Mouse (Mus musculus): Measurements from ENCODE around the gene Ddr1.
A peak's percentile ranks its signal among the peaks of the same experiment; 100 is the strongest.

Gene Ddr1

DNA sequence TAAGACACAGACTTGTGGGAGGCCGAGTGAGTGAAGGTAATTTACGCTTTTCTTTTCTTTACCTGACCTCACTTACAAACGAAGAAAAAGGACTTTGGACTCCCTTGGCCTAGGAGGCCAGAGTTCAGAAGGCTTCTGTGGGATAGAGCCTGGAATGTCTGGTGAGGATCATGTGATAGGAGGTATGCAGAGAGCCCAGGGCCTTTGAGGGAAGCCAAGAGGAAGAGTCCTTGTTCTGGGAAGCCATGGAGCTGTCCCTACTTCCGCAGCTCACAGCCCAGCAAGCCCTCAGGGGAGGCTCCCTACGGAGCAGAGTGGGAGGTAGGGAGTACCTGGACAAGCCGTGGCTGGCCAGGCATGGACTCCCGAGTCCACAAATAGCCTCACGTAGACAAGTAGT, 17.3 kb upstream of the Ddr1 start:
- no peak for DNase-seq (ENCODE audit: low read depth, low spot score)

DNA sequence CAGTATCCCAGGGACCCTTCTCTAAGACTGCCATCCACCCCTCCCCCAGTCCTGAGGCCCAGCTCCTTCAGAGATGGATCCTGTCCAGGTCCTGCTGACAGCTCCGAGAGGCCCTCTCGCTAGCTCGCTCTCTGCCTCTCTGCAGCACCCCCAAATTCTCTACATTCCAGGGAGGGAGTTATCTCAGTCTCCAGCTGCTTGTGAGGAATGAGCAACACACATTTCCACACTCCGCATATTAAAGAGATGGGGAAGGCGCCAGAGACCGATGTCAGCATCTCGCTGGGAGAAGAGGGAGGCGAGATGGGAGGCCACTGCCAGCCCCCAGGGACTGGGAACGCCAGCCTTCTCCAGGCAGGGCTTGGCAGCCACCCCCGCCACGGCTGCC, 15.9 kb upstream of the Ddr1 start:
- DNase-seq (ENCODE audit: low read depth, low spot score): peak; percentile 74

DNA sequence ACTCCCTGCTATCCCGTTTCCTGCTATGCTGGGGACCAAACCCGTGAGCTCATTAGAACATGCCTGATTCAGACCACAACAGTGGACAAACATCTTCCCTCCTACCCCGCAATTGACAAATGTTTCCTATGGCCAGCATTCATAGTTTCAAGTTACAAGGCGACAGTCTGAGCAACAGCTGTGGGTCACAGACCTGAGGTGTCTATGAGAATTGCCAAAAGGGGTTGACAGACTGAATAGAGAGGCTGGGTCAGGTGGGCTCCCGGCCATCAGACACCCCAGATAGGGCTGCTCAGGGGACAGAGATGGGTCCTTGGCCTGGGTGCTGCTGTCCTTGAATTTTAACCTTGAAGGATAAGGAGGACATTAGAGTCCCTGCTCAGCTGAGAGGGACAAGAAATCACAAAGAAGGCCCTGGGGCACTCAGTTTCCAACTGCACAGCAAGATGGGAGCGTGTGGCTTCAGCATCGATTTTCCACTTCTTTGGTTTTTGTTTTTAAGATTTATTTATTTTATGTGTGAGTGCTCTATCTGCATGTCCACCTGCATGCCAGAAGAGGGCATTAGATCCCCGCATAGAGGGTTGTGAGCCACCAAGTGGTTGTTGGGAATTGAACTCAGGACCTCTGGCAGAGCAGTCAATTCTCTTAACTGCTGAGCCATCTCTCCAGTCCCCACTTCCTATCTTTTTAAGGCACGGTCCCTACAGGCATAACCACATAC, 15.4 kb upstream of the Ddr1 start:
- DNase-seq (ENCODE audit: low read depth, low spot score): no peak

DNA sequence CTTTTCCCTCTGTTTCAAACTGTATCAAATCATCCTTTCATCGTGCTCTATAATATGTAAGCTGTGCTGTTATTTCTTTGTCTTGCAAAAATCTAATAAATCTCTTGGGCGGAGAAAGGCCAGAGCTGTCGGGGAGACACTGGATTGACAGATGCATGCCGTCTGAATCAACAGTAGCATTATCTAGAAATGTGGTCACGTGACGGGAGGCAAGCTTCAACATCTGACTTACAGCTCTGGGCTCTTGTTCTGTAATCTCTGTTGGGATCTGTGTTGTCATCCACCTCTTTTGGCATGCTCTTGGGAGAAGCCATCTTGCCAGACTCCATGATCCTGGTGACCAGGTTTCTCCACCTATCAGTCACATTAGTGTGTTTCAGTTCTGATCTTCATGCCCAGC, 12.7 kb upstream of the Ddr1 start:
- DNase-seq (ENCODE audit: low read depth, low spot score): peak; percentile 34

DNA sequence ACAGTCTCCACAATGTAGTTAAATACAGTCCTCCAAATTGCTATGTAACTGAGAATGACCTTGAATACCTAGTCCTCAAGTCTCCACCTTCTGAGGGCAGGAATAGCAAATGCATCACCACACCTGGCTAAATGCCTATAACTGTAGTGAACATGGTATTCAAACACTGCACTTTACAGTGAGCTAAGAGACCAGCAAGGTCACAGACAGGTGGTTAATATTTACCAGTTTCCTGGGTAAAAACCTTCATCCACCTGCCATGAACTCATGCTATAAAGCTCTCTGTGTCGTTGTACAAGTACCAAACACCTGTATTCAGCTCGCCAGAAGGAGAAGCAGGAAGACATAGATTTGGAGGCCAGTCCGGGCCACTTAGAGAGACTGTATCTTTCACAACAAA, 11.7 kb upstream of the Ddr1 start:
- DNase-seq (ENCODE audit: low read depth, low spot score): no peak

DNA sequence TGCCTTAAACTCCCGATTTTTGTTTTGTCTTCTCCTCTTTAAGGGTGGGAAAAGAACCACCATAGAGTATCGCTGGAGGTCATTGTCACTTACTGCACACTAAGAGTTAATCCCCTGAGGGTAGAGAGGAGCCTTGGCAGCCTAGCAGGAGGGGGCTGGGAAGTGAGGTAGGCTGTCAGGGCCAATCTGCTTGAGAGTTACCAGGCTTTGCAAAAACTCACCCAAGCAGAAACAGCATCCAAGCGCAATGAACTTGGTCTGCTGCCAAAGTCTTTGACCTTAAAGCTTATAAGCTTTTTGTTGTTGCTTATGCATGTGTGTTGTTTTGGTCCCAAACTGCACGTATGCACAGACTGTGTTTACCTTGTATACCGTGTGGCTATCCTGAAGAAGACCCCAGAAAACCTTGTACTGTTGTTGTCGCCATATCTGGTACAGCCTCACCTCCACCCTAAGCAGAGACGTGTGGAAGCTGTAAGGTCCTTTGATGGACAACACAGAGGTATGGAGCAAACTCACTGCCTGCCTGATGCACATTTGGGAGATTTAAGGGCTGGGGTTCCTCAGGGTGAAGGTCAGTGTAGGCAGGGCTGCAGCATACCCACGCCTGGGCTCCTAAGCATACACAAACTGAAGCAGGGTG, 6.4 kb upstream of the Ddr1 start:
- peak; percentile 46 for DNase-seq (ENCODE audit: low read depth, low spot score)

DNA sequence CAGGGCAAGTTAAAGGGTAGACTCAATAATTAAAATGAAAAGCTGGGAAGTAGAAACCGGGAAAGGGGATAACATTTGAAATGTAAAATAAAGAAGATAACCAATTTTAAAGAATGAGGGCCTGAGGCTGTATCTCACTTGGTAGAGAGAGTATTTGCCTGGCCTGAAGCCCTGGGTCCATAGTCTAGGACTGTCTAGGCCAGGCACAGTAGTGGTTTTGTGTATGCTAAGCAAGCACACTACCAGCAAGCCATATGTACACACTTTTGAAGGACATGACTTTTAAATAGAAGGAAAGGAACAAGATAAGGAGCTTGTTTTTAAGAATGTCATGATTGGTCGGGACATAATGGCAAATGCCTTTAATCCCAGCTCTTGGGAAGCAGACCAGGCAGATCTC, 4.2 kb upstream of the Ddr1 start:
- DNase-seq (ENCODE audit: low read depth, low spot score): no peak

DNA sequence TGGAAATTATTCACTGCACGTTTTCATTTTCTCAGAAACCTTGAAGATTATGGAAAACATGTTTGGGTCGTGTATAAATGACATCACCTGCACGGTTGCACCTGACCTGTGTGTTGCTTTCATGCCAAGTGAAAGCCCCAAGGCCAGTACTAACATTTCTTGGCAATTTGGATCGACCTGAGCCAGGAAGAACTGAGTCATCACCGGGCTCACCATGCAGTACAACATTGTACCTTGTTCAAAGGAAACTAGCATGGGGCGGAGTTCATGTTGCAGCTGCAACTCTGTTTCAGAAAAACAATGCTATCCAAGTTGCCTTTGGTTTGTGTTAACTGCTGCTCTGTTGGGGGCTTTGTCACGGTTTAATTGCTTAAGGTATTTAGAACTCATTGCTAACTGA, 3.5 kb upstream of the Ddr1 start:
- no peak for DNase-seq (ENCODE audit: low read depth, low spot score)

DNA sequence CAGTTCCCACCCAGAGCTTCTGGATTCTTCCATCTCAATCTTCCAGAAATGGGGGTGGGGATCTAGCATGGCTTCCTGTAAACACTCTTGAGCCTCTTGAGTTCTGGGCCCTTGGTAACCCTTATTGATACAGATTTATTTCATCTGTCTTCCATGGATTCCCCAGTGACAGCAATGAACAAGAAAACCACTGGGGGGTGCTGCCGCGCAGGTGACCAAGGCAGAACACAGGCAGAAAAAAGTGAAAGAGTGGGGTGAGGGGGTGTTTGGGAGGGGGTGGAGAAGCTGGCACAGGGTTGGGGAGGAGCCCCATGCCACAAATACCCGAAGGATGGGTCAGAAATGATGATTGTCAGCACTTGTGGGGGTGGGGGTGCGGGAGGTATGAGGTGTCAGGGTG, 1.4 kb upstream of the Ddr1 start:
- DNase-seq (ENCODE audit: low read depth, low spot score): peak; percentile 62

DNA sequence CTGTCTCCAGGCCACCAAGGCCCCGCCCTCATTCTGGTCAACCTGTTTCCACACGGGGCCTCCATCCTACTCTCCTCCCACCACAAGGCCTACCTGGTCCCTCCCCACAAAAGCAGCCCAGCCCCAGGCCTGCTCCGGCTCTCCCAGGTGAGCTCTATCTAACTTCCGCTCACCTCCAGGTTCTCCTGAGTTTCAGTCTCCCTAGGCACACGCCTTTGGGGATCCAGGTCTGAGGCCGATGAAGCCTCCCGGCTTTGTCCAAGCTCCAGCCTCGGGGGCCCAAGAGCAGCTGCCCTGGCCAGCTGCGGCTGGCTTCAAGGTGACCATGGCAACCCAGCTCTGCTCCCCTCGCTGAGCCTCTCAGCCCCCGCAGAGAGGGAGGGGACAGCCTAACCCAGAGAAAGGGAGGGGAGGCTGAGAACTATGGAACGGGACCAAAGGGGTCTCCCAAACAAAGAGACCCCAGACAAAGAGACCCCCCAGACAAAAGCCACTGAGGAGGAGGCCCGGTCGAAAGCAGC, 610 bp downstream of the Ddr1 start:
- DNase-seq (ENCODE audit: low read depth, low spot score): peak; percentile 60

DNA sequence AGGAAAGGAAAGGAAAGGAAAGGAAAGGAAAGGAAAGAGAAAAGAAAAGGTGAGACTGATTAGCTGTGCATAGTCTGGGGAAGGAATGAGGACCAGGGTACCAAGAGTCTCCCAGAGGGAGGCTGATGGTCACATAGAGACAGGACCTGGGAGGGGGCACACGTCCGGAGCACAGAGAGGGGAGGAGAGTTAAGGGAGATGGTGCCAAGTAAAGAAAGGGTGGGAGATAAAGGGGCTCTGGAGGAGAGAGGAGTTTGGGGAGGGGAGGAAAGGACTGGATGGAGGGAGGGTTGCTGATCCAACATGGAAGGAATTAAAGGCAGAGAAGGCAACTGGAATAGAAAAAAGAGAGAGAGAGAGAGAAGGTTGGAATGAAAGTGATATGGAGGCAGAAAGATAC, 1.4 kb downstream of the Ddr1 start:
- no peak for DNase-seq (ENCODE audit: low read depth, low spot score)

DNA sequence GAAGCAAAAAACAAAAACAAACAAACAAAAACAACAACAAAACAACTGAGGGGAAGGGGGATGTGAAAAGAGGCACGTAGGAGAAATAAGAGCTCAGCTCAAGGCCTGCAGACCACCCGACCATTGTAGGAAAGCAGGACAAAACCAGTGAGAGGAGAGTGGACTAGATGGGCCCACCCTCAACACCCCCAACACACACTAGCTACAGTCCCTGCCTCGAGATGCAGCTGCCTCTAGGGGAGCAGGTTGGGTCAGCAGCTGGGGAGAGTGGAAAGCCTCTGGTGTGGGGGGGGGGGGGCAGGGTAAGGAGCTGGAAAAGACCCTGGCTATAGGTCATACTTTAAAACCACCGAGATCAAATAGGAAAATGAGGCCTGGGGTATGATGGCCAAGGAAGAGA, 1.8 kb downstream of the Ddr1 start:
- DNase-seq (ENCODE audit: low read depth, low spot score): no peak

DNA sequence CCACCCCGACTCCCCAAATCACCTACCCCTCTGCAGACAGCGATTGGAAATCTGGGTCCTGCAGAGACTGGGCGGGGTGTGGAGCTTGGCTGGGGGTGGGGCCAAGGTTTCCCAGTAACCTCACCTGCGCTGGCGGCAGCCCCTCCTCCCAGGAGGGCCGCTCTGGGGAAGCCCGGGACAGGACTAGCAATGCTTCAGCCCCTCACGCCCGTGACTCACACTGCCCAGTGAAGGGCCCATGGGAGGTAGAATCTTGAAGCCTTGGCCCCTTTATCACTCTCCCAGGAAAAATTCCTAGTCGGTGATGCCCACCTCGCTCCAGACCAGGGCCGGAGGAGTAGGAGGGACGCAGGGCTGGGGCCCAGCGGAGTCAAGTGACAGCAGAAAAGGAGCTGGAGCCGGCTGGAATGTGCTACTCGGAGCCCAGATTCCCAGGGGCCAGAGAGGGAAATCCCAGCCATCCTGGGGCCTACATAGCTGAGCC, 2.4 kb downstream of the Ddr1 start:
- DNase-seq (ENCODE audit: low read depth, low spot score): peak; percentile 31

DNA sequence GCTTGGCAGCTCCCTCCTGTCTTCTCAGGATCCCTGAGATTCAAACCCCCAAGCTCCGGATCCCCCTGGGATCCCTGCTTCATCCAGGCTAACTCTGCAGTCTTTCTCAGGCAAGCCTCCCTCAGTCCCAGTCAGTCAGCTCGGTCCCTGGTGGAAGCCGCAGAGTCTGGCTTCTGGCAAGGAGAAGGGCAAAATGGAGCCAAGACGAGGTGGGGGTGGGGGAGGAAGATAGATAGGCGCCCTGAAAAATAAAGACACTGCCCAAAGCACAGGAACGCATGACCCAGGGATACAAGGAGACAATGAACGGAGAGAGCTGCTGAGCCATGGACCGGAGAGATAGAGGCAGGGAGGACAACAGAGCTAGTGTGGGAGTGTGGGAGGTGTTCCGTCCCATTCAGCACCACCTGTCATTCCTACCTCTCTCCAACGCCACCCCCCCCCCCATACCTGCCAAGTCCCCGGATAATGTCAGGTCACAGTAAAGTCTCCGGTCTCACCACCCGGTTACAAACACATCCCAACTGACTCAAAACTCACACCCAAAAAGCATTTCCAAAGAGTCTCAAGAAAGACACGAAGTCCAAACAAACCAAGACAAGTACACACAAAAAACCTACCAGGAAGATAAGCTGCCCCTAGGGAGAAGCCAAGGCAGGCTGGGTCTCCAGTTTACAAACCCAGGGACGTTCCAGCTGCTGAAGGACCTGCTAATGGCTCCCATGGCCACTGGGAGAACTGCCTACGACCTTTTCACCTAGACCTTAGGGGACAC, 3.0 kb downstream of the Ddr1 start:
- DNase-seq (ENCODE audit: low read depth, low spot score): peak; percentile 79

DNA sequence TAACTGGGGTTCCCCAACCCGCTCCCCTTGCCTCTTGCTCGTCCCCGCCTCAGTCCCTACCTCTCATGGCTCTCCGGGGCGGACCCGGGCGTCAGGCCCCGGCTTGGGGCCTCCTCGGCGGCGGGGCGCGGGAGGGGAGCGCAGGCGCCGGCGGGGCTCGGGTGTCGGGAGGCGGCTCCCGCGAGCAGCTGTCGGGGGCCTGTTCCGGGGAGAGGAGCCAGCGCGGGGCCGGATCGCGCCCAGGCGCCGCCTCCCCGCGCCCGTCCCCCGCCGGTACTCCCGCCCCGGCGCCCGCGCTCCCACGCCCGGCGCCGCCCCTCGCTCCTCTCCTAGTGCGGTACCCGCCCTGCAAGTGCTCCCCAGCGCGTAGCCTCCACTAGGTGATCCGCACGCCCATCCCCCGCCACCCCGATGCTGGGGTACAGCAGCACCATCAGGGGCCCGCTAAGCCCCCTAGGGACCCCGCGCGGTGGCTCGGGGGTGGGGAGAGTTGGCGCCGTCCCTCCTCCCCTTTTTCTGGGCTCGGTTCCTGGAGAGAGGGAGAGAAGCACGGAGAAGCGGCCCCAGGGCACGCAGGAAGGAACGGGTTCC, 4.0 kb downstream of the Ddr1 start:
- DNase-seq (ENCODE audit: low read depth, low spot score): peak; percentile 92

DNA sequence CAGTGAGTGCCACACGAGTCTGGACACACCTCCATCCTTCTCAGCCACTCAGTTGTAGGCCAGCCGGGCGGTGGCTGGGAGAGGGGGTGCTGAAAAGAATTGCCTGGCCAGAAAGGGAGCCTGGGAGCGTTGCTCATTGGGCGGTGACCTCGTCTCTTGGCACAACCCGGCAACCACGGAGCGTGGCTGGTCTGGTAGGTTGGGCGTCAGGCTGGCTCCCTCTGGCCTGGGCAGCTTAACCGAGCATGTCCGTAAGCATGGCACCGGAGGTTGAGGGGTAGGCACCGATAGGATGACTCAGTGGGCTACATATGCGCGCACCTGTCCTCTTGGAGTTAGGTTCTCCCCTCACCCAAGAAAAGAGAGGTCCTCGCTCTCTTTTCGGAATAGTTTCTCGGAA, 4.5 kb downstream of the Ddr1 start:
- DNase-seq (ENCODE audit: low read depth, low spot score): peak; percentile 95

DNA sequence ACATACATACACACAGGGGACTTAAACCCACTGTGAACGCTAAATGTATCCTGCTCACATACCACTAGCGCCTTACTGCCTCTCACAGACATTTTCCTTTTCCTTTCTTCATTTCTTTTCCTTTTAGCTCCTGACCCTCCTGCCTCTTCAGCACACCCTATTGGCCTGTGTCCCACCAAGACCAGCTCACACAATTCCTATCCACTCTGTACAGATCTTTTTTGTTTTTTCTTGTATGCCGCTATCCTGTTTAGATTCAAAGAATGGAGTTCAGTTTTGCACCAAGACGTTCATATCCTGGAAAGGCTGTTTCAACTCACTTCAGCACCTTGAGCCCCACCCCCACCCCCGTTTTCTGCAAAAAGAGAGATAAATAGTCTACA, 5.9 kb downstream of the Ddr1 start:
- no peak for DNase-seq (ENCODE audit: low read depth, low spot score)

DNA sequence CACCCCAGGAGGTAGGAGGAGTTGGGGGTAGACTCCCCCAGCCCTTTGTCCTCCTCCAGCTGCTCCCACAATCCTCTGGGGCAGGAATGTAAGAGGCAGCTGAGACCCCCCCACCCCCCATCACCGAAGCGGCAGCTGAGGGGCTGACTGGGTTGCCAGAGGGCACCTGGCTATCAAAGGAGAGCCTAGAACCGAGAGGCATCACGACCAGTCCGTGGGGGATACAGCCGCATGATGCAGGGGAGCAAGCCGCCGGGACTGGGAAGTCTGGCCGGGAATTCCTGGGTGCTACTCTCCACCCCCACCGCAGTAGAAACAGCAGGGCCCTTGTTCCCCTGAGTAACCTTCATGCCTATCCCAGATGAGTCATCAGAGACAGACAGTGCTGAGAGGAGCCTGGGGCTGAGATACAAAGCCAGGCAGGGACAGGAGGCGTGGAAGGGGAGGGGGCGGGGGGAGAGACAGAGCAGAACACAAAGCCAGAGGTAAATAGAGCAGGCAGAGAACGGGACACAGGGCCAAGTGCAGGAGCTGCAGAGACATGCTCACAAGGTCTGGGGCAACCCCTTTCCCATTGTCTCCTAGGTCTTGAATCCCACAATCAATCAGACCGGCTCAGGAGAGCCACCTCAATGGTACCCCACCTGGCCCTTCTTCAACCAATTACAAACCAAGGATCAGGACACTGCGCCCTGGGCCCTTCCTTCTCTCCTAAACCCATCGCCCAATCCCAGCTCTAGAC, 6.5 kb downstream of the Ddr1 start:
- DNase-seq (ENCODE audit: low read depth, low spot score): peak; percentile 97

DNA sequence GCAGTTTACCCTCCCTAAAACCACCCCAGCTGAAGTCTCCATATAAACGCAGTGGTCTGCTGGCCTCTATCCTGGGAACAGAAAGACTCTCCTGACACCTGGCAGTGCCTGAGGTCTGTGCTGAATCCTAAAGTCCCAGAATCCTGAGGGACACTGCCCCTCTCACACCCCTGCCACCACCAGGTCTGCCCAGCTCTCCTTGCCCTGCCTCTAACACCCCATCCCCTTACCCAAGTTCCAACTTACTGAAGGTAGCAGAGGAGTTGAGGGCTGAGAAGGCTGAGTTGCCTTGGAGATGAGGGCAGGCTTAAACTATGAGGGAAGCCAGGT, 7.0 kb downstream of the Ddr1 start:
- DNase-seq (ENCODE audit: low read depth, low spot score): no peak

DNA sequence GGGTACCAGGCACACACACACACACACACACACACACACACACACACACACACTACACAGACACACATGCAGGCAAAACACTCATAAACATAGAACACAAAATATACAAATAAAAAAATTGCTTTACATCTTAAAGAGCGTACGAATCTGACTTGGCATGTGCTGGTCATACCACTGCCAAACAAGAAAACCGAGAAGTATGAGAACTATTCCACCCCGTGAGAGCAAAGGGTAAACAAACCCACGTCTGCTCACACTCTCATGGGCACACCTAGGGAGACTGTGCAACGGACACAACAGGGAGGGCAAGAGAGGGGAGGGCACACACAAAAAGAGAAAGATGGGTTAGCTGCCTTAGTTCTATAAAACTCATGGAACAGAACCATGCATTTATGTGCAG, 7.7 kb downstream of the Ddr1 start:
- no peak for DNase-seq (ENCODE audit: low read depth, low spot score)

DNA sequence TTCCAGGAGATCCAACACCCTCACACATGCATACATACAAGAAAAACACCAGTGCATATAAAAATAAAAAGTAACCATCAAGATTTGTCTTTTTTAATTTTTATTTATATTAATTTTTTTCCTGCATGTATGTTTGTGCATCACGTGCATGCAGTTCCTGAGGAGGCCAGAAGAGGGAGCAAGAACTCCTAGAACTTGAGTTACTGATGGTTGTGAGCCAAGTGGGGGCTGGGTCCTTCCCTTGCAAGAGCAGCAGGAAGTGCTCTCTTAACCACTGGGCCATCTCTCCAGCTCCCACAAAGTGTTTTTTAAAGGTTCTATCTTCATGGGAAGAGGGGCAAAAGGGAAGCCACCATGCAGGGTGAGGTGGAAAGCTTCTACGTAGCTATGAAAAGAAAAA, 9.1 kb downstream of the Ddr1 start:
- peak; percentile 65 for DNase-seq (ENCODE audit: low read depth, low spot score)

DNA sequence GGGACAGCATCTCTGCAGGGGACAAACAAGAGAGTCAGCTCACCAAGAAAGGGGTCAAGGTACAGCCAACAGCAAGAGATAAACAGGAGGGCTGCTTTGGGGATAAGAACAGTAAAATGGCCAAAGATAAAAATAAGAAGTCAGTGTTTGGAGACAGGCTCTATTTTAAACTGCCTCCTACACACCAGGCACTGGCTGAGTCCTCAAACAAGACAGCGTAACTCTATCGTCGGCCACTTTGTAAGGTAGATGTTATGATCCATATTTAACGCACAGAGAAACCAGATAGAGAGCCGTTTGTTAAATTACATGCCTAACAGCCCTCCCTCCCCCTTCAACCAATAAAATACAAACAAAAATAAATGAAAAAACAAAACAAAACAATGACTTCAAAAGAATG, 10.5 kb downstream of the Ddr1 start:
- peak; percentile 58 for DNase-seq (ENCODE audit: low read depth, low spot score)
